Mouse (Mus musculus): ENCODE results near the gene Bcl9.

Gene Bcl9

GRCm38 (mm10) chr3:97297553-97298432 lies at the start of gene Bcl9:
Bcl9 (minus strand) TSS chr3:97297917.
- CTCF ChIA-PET, result interaction anchor here in 3 of 4 experiments (0.5 to 1.1 kb wide), 8 partner anchors 35 to 1038 kb away, joined by 3 to 18 read pairs (median 3); no protein-coding TSS in a partner anchor
- POLR2A ChIA-PET, result interaction anchor here (0.5 to 3.2 kb wide), 30 partner anchors 9 to 1044 kb away, joined by 3 to 16 read pairs (median 4); no protein-coding TSS in a partner anchor

GRCm38 (mm10) chr3:97339193-97339576 lies 41.5 kb upstream of the Bcl9 start:
- POLR2A ChIA-PET, result no interaction called here
- CTCF ChIA-PET, result interaction anchor here in 2 of 4 experiments (0.5 to 2.2 kb wide), 11 partner anchors 22 to 403 kb away, joined by 3 to 8 read pairs (median 3); no protein-coding TSS in a partner anchor

- POLR2A ChIA-PET, result interaction anchor here in 2 of 4 experiments (0.8 to 1.4 kb wide), 2 partner anchors 41 to 137 kb away, joined by 3 read pairs; partner anchors contain the start of gene Bcl9 (in 1 of the 2)
- CTCF ChIA-PET, result interaction anchor here (0.5 to 2.2 kb wide), 22 partner anchors 13 to 403 kb away, joined by 3 to 18 read pairs (median 3); partner anchors contain the start of gene Bcl9 (in 1 of the 4)
These were observed 40.9 kb upstream of the Bcl9 start for GRCm38 (mm10) chr3:97338522-97339192.

- ChIA-PET CTCF (no interaction called here), POLR2A (interaction anchor here in 1 of 4 experiments (1.4 kb wide), 1 partner anchor 136 kb away, joined by 3 read pairs; no protein-coding TSS in a partner anchor)
These were observed 39.6 kb upstream of the Bcl9 start for GRCm38 (mm10) chr3:97337306-97337705.

GRCm38 (mm10) chr3:97336331-97336730 lies 38.6 kb upstream of the Bcl9 start:
- CTCF ChIA-PET, result no interaction called here
- POLR2A ChIA-PET, result no interaction called here

GRCm38 (mm10) chr3:97334618-97335017 lies 36.9 kb upstream of the Bcl9 start:
- ChIA-PET POLR2A (interaction anchor here in 1 of 4 experiments (0.6 kb wide), 1 partner anchor 37 kb away, joined by 4 read pairs; the partner anchor contains the start of gene Bcl9), CTCF (no interaction called here)

- ChIA-PET CTCF (interaction anchor here in 3 of 4 experiments (0.6 to 1.4 kb wide), 7 partner anchors 14 to 1463 kb away, joined by 3 to 5 read pairs (median 3); partner anchors contain the start of gene Bcl9 (in 1 of the 3)), POLR2A (no interaction called here)
These were observed 34.5 kb upstream of the Bcl9 start for GRCm38 (mm10) chr3:97332172-97332571.

- POLR2A ChIA-PET, result no interaction called here
- CTCF ChIA-PET, result no interaction called here
These were observed 30.1 kb upstream of the Bcl9 start for GRCm38 (mm10) chr3:97327809-97328208.

GRCm38 (mm10) chr3:97327356-97327755 lies 29.6 kb upstream of the Bcl9 start:
- ChIA-PET CTCF (no interaction called here), POLR2A (interaction anchor here in 1 of 4 experiments (1.1 kb wide), 1 partner anchor 9 kb away, joined by 3 read pairs; no protein-coding TSS in a partner anchor)

- CTCF ChIA-PET, result interaction anchor here in 1 of 4 experiments (1.0 kb wide), 1 partner anchor 13 kb away, joined by 3 read pairs; no protein-coding TSS in a partner anchor
- POLR2A ChIA-PET, result interaction anchor here in 1 of 4 experiments (1.3 kb wide), 1 partner anchor 12 kb away, joined by 3 read pairs; no protein-coding TSS in a partner anchor
These were observed 28.1 kb upstream of the Bcl9 start for GRCm38 (mm10) chr3:97325621-97326345.

- POLR2A ChIA-PET, result no interaction called here
These were observed 26.3 kb upstream of the Bcl9 start for GRCm38 (mm10) chr3:97324046-97324445.

GRCm38 (mm10) chr3:97317302-97317701 lies 19.6 kb upstream of the Bcl9 start:
- CTCF ChIA-PET, result interaction anchor here in 3 of 4 experiments (0.7 to 0.9 kb wide), 3 partner anchors 15 to 236 kb away, joined by 3 to 5 read pairs (median 4); no protein-coding TSS in a partner anchor
- POLR2A ChIA-PET, result interaction anchor here in 2 of 4 experiments (0.7 to 4.8 kb wide), 5 partner anchors 10 to 1580 kb away, joined by 3 to 16 read pairs (median 3); partner anchors contain the start of gene Bcl9 (in 2 of the 2)

More at GRCm38 (mm10) chr3:97324046-97324445, 26.3 kb upstream of the Bcl9 start:
- CTCF ChIA-PET, result interaction anchor here in 2 of 4 experiments (0.6 kb wide), 2 partner anchors 182 to 238 kb away, joined by 3 to 5 read pairs; no protein-coding TSS in a partner anchor

GRCm38 (mm10) chr3:97313431-97313830 lies 15.7 kb upstream of the Bcl9 start:
- ChIA-PET POLR2A (interaction anchor here in 1 of 4 experiments (1.2 kb wide), 1 partner anchor 12 kb away, joined by 3 read pairs; no protein-coding TSS in a partner anchor), CTCF (no interaction called here)

GRCm38 (mm10) chr3:97311998-97312397 lies 14.3 kb upstream of the Bcl9 start:
- CTCF ChIA-PET, result interaction anchor here in 1 of 4 experiments (0.7 to 1.2 kb wide), 2 partner anchors 19 to 139 kb away, joined by 4 read pairs; no protein-coding TSS in a partner anchor
- POLR2A ChIA-PET, result interaction anchor here in 2 of 4 experiments (0.7 to 1.9 kb wide), 3 partner anchors 13 to 41 kb away, joined by 4 to 10 read pairs (median 8); partner anchors contain the start of gene Bcl9 (in 1 of the 2)

- POLR2A ChIA-PET, result interaction anchor here in 2 of 4 experiments (1.0 to 2.3 kb wide), 4 partner anchors 9 to 131 kb away, joined by 4 to 12 read pairs (median 6); partner anchors contain the start of gene Bcl9 (in 1 of the 2)
- CTCF ChIA-PET, result interaction anchor here in 1 of 4 experiments (1.2 kb wide), 1 partner anchor 30 kb away, joined by 3 read pairs; no protein-coding TSS in a partner anchor
These were observed 12.2 kb upstream of the Bcl9 start for GRCm38 (mm10) chr3:97309748-97310536.

GRCm38 (mm10) chr3:97308440-97308839 lies 10.7 kb upstream of the Bcl9 start:
- ChIA-PET POLR2A (interaction anchor here in 1 of 4 experiments (1.1 to 1.6 kb wide), 2 partner anchors 10 to 129 kb away, joined by 4 read pairs; no protein-coding TSS in a partner anchor), CTCF (interaction anchor here in 2 of 4 experiments (0.6 to 1.1 kb wide), 2 partner anchors 84 to 498 kb away, joined by 3 to 4 read pairs; no protein-coding TSS in a partner anchor)

GRCm38 (mm10) chr3:97305907-97306306 lies 8.2 kb upstream of the Bcl9 start:
- ChIA-PET CTCF (interaction anchor here in 1 of 4 experiments (1.3 kb wide), 1 partner anchor 10 kb away, joined by 3 read pairs; no protein-coding TSS in a partner anchor), POLR2A (interaction anchor here in 2 of 4 experiments (0.6 to 0.7 kb wide), 3 partner anchors 25 to 170 kb away, joined by 4 to 7 read pairs (median 5); no protein-coding TSS in a partner anchor)

Data from embryonic stem cell, embryonic (primary cell).